Mouse (Mus musculus) erythroblast, embryonic 14.5 days (primary cell): ENCODE data around the gene Prss56. TPM values are rescaled to one million over a fixed set of nuclear protein-coding genes. Genes with fewer than 3 reads are reported as not detected.

Experiments
- H3K27me3 ChIP-seq: 2 replicates; pipeline ENCODE4 v1.6.1; 2012; ENCODE audit warnings: inconsistent platforms; ENCODE audit not compliant: control insufficient read depth
- H3K36me3 ChIP-seq: 2 replicates; pipeline ENCODE4 v1.6.1; 2012; ENCODE audit warnings: mild to moderate bottlenecking, inconsistent platforms; ENCODE audit not compliant: control insufficient read depth
- H3K4me1 ChIP-seq: 2 replicates; pipeline ENCODE4 v1.6.1; 2012; ENCODE audit warnings: inconsistent platforms; ENCODE audit not compliant: control insufficient read depth
- H3K4me3 ChIP-seq: replicated peaks from 2 replicates; pipeline ENCODE3; 2012; ENCODE audit warnings: moderate library complexity, mild to moderate bottlenecking, inconsistent platforms
- H3K9me3 ChIP-seq: 2 replicates; pipeline ENCODE4 v1.6.1; 2012; ENCODE audit warnings: low read length, inconsistent platforms, mixed read lengths; ENCODE audit not compliant: control insufficient read depth
- GATA1 ChIP-seq: IDR thresholded peaks from 2 replicates; pipeline ENCODE4 v1.6.1; 2012; ENCODE audit warnings: low read length, inconsistent platforms, mixed read lengths
- TAL1 ChIP-seq: IDR thresholded peaks from 3 replicates; pipeline ENCODE4 v1.6.1; 2012; ENCODE audit warnings: low read length, inconsistent platforms, mixed read lengths
- polyA plus RNA-seq: library from polyadenylated mRNA; stranded (reverse); fragments of >175 nt; gene quantifications from 2 replicates; pipeline ENCODE4 v1.2.3, GENCODE M21; 2012

Prss56 gene
- polyA plus RNA-seq, 1 experiment = not detected

DNA sequence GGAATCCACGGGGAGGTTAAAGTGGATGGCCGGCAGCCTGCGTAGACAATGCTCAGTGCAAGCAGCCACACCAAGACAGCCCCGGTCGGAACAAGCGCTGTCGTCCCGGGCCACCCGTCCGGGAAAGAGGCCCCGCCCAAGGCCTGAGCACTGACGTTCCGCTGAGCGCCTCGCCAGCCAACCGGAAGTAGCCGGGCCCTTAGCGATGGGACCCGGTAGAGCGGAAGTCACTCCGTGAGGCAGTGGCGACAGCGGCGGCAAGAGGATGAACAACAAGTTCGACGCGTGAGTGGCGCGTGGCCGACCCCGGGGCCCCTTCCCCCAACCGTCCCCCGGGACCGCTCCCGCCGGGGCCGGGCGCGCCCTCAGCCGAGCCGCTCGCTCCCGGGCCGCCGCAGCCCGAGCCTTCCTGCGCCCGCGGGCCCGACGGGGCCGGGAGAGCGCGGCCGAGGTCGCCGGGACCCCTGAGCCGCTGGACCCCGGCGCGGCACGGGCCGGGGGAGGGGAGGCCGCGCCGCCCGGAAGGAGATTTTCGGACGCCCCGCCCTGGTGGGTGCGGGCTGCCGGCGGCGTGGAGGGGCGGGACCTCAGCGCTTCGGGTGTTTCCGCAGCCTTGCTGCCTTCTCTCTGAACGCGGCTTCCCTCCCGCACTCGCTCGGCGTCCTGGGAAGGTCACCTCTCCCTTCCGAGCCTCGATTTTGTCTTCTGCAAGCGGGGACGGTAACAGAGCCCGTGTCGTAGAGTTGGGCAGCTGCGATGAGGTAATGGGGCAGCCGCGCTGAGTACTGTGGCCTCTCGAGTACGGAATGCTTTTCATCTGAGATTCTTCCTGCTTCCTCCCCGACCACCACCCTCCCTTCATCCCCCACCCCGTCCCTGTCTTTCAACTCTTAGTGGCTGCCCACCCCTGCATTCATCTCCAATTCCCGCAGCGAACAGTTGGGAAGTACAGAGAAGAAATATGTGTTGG, 30.9 kb downstream of the Prss56 start, which contains the start of gene Eif4e2:
Gene Eif4e2 (plus strand): TSS at position 180 of the 970 bp plus-strand sequence.
- Histone ChIP-seq H3K36me3 (peaks cover 16% of the 10 kb centered on the region), H3K4me1 (peaks cover 46% of the 10 kb centered on the region), H3K4me3 (peak within 1 kb of the TSS; percentile 86), H3K9me3 (no peaks in the 10 kb centered on the region), H3K27me3 (no peaks in the 10 kb centered on the region)
- TF ChIP-seq TAL1 (no peak), GATA1 (no peak)

GRCm38 (mm10) chr1:87214748-87215147, 31.6 kb downstream of the Prss56 start:
- no peaks in the 10 kb centered on the region for H3K9me3 ChIP-seq
- H3K4me1 ChIP-seq = peaks cover 46% of the 10 kb centered on the region
- no peak for TF ChIP-seq TAL1

GRCm38 (mm10) chr1:87217938-87218337, 34.8 kb downstream of the Prss56 start:
- Histone ChIP-seq H3K4me3 (no peak overlapping the region), H3K9me3 (no peaks in the 10 kb centered on the region), H3K36me3 (peaks cover 54% of the 10 kb centered on the region), H3K4me1 (peaks cover 41% of the 10 kb centered on the region), H3K27me3 (no peaks in the 10 kb centered on the region)
- TF ChIP-seq TAL1 = no peak
- no peak for TF ChIP-seq GATA1

More at GRCm38 (mm10) chr1:87214748-87215147, 31.6 kb downstream of the Prss56 start:
- peak overlapping the region; percentile 86 for H3K4me3 ChIP-seq
- no peaks in the 10 kb centered on the region for H3K27me3 ChIP-seq
- H3K36me3 ChIP-seq = peaks cover 22% of the 10 kb centered on the region

- TF ChIP-seq GATA1 (no peak), TAL1 (no peak)
- Histone ChIP-seq H3K27me3 (no peaks in the 10 kb centered on the region), H3K36me3 (peaks cover 98% of the 10 kb centered on the region), H3K9me3 (no peaks in the 10 kb centered on the region), H3K4me1 (no peaks in the 10 kb centered on the region), H3K4me3 (no peak overlapping the region)
Observed at GRCm38 (mm10) chr1:87225739-87226138, 42.6 kb downstream of the Prss56 start.

DNA sequence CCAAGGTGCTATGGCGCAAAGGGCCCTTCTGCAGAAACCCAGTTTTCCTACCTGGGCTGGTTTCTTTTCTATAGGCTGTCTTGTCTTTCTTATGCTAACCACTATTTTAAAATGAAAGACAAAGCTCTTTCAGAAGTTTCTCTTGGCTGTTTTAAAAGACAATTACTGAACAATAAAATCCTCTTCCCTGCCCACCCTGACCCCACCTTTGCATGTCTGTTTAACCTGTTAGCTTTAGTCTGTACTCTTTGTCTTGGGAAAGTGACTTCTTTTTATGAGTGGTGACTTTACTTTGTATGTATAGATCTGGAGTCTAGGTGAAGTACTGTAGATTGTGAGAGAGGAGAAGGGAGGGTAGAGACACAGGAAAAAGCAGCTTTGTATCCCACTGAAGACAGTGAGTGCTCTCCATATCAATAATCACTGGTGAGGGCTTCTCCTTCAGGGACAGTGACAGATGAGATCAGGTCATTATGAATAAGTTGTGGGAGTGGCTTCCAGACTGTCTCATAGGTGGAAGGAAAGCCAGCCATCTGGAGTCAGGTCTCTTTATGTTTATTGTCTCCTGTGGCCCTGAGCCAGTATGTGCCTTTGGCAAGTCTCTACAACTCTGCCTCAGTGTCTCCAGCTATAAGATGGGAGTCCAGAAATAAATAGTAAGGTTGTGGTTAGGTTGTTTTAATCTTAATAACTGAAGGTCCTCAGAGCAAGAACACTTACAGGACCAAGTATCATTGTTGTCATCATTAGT, 43.5 kb downstream of the Prss56 start:
- TF ChIP-seq TAL1 (no peak), GATA1 (no peak)
- no peak overlapping the region for H3K4me3 ChIP-seq
- H3K9me3 ChIP-seq = no peaks in the 10 kb centered on the region
- peaks cover 95% of the 10 kb centered on the region for H3K36me3 ChIP-seq
- no peaks in the 10 kb centered on the region for H3K27me3 ChIP-seq
- no peaks in the 10 kb centered on the region for H3K4me1 ChIP-seq

DNA sequence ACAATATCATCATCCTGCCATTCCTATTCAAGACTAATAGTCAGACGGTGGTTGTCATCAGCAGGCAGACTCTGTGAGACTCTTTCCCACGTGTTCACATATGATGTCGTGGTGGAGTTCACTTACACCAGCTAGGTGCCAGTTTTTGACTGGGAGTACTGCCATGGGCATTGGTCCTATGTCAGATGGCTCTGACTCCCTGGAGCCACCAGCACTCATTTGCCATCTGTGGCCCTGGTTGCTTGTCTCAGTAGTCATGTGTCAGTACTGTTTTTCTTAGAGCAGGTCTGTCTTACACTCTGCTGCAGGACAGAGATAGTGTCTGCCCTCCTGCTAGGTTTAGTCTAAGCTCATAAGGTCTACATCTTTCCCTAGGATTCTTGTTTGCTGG, 44.0 kb downstream of the Prss56 start:
- Histone ChIP-seq H3K4me3 (no peak overlapping the region), H3K27me3 (no peaks in the 10 kb centered on the region), H3K4me1 (no peaks in the 10 kb centered on the region), H3K36me3 (peaks cover 95% of the 10 kb centered on the region), H3K9me3 (no peaks in the 10 kb centered on the region)
- TF ChIP-seq TAL1 (no peak), GATA1 (no peak)

DNA sequence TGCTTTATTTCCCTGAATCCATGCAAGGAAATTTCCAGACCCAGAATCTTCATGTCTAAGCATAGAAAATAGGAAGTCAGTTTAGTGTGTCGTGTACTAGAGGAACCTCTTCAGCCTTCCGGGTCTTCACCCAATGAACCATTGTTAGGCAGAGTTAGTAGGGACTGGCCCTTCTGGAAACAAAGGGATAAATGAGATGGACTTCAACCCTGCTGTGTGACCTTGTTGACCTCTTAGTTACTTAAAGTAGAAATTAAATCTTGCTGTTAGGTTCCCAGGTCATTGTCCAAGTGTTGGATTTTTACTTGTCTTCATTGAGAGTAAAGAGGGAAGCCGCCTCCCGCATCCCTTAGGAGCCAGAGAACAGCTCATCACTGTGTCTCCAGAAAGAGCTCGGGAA, 47.5 kb downstream of the Prss56 start:
- Histone ChIP-seq H3K27me3 (no peaks in the 10 kb centered on the region), H3K36me3 (peaks cover 74% of the 10 kb centered on the region)
- no peak for TF ChIP-seq GATA1
- TF ChIP-seq TAL1 = no peak

GRCm38 (mm10) chr1:87232197-87232596, 49.1 kb downstream of the Prss56 start:
- no peak for TF ChIP-seq GATA1
- no peak for TF ChIP-seq TAL1
- Histone ChIP-seq H3K9me3 (no peaks in the 10 kb centered on the region), H3K27me3 (no peaks in the 10 kb centered on the region), H3K4me1 (no peaks in the 10 kb centered on the region), H3K4me3 (no peak overlapping the region), H3K36me3 (peaks cover 62% of the 10 kb centered on the region)

More for the DNA sequence above, 47.5 kb downstream of the Prss56 start:
- H3K9me3 ChIP-seq = no peaks in the 10 kb centered on the region
- H3K4me3 ChIP-seq = no peak overlapping the region
- no peaks in the 10 kb centered on the region for H3K4me1 ChIP-seq

Other genes with a start within 250 kb of the Prss56 start
- gene Alppl2, start 93.4 kb upstream of the Prss56 start, polyA plus RNA-seq = not detected in 2 replicates
- not detected in 2 replicates for gene Alpi, start 81.7 kb upstream of the Prss56 start, polyA plus RNA-seq
- gene Akp3, start 58.3 kb upstream of the Prss56 start, polyA plus RNA-seq = not detected in 2 replicates
- gene Ecel1, start 26.8 kb upstream of the Prss56 start, polyA plus RNA-seq = not detected in 2 replicates
- not detected in 2 replicates for gene Chrnd, start 7.3 kb downstream of the Prss56 start, polyA plus RNA-seq
- 0.04 TPM in 1 of 2 replicates, not detected in the other for gene Chrng, start 21.3 kb downstream of the Prss56 start, polyA plus RNA-seq
- gene Eif4e2, start 30.6 kb downstream of the Prss56 start, polyA plus RNA-seq = 2.5 and 2.6 TPM in 2 replicates
- not detected in 2 replicates for gene Efhd1, start 81.0 kb downstream of the Prss56 start, polyA plus RNA-seq
- 1.3 and 1.5 TPM in 2 replicates for gene Gigyf2, start 143.7 kb downstream of the Prss56 start, polyA plus RNA-seq
- gene Kcnj13, start 211.4 kb downstream of the Prss56 start, polyA plus RNA-seq = not detected in 2 replicates